Mouse (Mus musculus) limb, embryonic 15.5 days (tissue): ENCODE results near the gene Gzmk. TPM values are rescaled to one million over a fixed set of nuclear protein-coding genes. Genes with fewer than 3 reads are reported as not detected.

Experiments
- ATAC-seq: fragments of 200-750 bp; cut with Nextera tagmentation; 2 replicates; pipeline ENCODE4 v1.8.0; 2017; ENCODE audit warnings: low read depth, moderate TSS enrichment; ENCODE audit not compliant: insufficient number of reproducible peaks, low FRiP score, low TSS enrichment
- H3K27ac ChIP-seq: fragments of 300-500 bp; sonication (generic); 2 replicates; pipeline ENCODE4 v1.5.1; 2015; ENCODE audit warnings: moderate library complexity, mild to moderate bottlenecking, inconsistent platforms
- H3K27me3 ChIP-seq: fragments of 300-500 bp; sonication (generic); 2 replicates; pipeline ENCODE4 v1.6.1; 2015; ENCODE audit warnings: inconsistent platforms
- H3K36me3 ChIP-seq: fragments of 300-500 bp; sonication (generic); 2 replicates; pipeline ENCODE4 v1.6.1; 2015; ENCODE audit warnings: inconsistent platforms
- H3K4me1 ChIP-seq: fragments of 300-500 bp; sonication (generic); 2 replicates; pipeline ENCODE4 v1.6.1; 2015; ENCODE audit warnings: inconsistent platforms
- H3K4me2 ChIP-seq: fragments of 300-500 bp; sonication (generic); 2 replicates; pipeline ENCODE4 v1.6.1; 2015; ENCODE audit warnings: mild to moderate bottlenecking, inconsistent platforms
- H3K4me3 ChIP-seq: fragments of 300-500 bp; sonication (generic); 2 replicates; pipeline ENCODE4 v1.5.1; 2015; ENCODE audit warnings: mild to moderate bottlenecking, inconsistent platforms
- H3K9ac ChIP-seq: fragments of 300-500 bp; sonication (generic); 2 replicates; pipeline ENCODE4 v1.6.1; 2015; ENCODE audit warnings: inconsistent platforms
- H3K9me3 ChIP-seq: fragments of 300-500 bp; sonication (generic); 2 replicates; pipeline ENCODE4 v1.6.1; 2016; ENCODE audit warnings: inconsistent platforms
- WGBS: fragments of 180-500 bp; shearing (Covaris S2); methylation state at CpG from one replicate; pipeline ENCODE4 v1.1.7; 2015; 5-methylcytosine and 5-hydroxymethylcytosine counted together
- polyA plus RNA-seq: library from polyadenylated mRNA; unstranded; fragments of >200 nt; fragmentation: Nextera tagmentation; extraction: Ambion mirVana; gene quantifications from 2 replicates; pipeline ENCODE4 v1.2.1, GENCODE M21; 2015

Gzmk gene
- polyA plus RNA-seq, 1 experiment from 2014 or later: not detected

DNA sequence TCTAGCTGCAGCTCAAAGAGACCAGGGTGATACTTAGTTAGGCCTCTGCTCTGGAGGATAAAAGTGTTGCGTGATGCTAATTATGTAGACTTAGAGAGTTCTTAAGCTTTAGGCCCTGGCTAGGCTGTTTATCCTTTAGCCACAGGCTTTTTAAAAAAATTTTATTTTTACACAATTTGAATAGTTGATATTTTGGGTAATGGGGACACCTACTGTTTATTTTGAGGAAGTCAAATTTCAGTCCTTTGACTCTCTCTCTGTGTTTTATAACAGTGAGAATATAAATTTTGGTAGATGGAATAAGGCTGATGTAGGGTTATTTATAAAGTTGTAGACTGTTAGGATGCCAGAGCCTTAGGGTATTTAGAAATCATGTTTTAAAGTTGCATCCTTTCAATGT, 86.1 kb downstream of the Gzmk start:
- no peak overlapping the region for H3K4me3 ChIP-seq
- H3K27ac ChIP-seq: no peak overlapping the region
- no peaks in the 10 kb centered on the region for H3K36me3 ChIP-seq
- H3K27me3 ChIP-seq: no peaks in the 10 kb centered on the region
- H3K9ac ChIP-seq: no peak overlapping the region
- 80% methylated on average over 1 of the region's 1 CpGs for WGBS
- no peak for ATAC-seq
- H3K4me2 ChIP-seq: no peak overlapping the region
- no peaks in the 10 kb centered on the region for H3K9me3 ChIP-seq
- no peaks in the 10 kb centered on the region for H3K4me1 ChIP-seq

DNA sequence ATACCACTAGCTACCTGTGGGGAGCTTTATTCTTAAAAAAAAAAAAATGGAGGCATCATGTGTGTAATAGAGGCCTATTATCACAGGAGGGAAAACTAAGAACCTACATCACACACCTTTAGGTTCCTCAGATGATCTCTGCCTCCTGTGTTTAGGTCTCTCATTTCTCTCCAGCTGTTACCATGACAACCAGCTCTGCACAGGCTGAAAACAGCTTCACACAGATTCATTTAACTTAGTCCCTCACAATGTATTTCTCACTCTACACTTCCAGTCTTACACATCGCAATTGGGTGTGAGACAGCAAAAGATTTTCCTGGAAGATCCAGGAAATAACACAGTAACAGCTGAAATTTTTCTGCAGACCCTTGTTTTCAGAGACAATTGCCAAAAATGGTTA, 95.7 kb downstream of the Gzmk start:
- Histone ChIP-seq H3K27ac (no peak overlapping the region), H3K4me2 (no peak overlapping the region), H3K9me3 (no peaks in the 10 kb centered on the region), H3K27me3 (no peaks in the 10 kb centered on the region), H3K4me1 (no peaks in the 10 kb centered on the region), H3K36me3 (no peaks in the 10 kb centered on the region), H3K9ac (no peak overlapping the region), H3K4me3 (no peak overlapping the region)
- ATAC-seq: no peak
- WGBS: 82% methylated on average over 1 of the region's 1 CpGs

Other genes with a start within 250 kb of the Gzmk start
- gene Ccno, start 238.1 kb downstream of the Gzmk start, polyA plus RNA-seq: 0.32 and 0.37 TPM in 2 replicates
- gene Mcidas, start 232.1 kb downstream of the Gzmk start, polyA plus RNA-seq: not detected in 2 replicates
- not detected in 2 replicates for gene Cdc20b, start 190.8 kb downstream of the Gzmk start, polyA plus RNA-seq
- 220 and 224 TPM in 2 replicates for gene Gpx8, start 179.5 kb downstream of the Gzmk start, polyA plus RNA-seq
- gene Gzma, start 124.9 kb downstream of the Gzmk start, polyA plus RNA-seq: not detected in 2 replicates
- gene Esm1, start 16.2 kb downstream of the Gzmk start, polyA plus RNA-seq: 3.2 and 3.3 TPM in 2 replicates
- gene BC067074, start 67.3 kb upstream of the Gzmk start, polyA plus RNA-seq: 7.4 and 7.7 TPM in 2 replicates